Mouse (Mus musculus) Muller cell, postnatal 12 days (primary cell): ENCODE results near the gene H2afb3.
"Not testable (repeated sequence)": the region's sequence is repeated elsewhere in the genome, so short reads cannot be mapped to it uniquely, and the experiment has no call there.

Source experiments
- DNase-seq: peaks from one replicate; pipeline ENCODE4 v3.0.0-alpha.2; 2015; ENCODE audit errors: inconsistent ontology term

H2afb3 gene

GRCm38 (mm10) chrX:120312995-120313394 is at the start of gene H2afb3:
TSS of gene H2afb3 (minus strand) at chrX:120313095.
- not testable (repeated sequence) for DNase-seq

GRCm38 (mm10) chrX:120301469-120302175 is 11.3 kb downstream of the H2afb3 start:
- DNase-seq: no peak

DNA sequence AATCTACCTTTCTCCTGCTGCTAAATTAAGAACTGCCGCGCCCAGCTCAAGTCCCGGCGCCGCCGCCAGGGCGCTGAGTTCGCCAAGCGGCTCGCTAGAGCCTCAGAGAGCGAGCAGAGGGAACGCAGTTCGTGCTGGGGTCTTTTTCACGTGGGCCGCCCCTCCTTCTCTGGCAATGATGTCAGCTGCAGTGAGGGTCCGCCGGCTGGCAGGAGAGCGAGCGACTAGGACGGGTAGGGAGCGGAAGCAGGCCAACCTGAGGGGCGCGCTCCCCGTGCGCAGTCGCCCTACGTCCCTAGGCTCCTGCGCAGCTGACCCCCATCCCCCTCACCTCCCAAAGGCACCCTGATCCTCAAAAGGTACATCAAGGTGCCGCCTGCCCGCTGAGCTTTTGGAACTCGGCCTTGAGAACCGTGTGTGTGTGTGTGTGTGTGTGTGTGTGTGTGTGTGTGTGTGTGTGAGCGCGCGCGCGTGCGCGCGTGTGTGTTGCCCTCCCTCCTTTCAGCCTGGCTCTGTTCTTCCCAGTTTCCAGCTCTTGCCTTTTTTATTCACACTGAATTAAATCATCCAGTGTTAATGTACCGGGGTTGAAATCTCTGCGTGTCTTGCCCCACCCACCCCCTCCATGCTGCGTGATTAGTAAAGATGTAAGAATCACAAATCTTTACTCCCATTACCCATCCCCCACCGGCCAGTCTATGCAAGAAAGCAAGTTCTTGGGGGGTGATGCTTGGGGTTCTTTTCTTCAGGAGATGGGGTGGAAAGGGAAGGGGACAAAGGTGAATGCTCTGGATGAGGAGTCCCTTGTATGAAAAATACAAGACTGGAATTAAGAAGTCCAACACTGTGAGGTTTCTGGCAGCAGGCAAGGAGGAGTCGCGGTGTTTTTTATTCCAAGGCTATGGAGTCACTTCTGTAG is 19.8 kb downstream of the H2afb3 start:
- DNase-seq: peak; percentile 56

DNA sequence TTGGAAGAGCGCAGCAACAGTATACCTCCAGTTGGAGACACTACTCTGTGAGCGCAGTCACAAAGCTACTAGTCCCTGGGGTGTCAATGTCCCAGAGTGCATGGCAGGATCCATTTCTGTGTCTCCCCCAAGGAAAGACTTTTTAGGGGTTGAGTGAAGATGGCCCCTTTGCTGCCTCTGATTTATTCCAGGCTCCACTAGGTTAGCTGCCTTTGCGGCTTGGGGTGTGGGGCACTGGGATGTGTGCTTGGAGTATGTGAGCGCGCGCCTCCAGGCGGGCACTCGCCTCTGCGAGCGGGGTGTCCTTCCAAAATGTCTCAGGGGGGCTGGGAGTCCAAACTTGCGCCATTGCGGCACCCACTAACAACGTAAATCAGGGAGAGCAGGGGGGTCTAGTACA is 21.2 kb downstream of the H2afb3 start:
- DNase-seq: peak; percentile 39

- DNase-seq: no peak
Observed at GRCm38 (mm10) chrX:120290900-120291280, 22.0 kb downstream of the H2afb3 start.

DNA sequence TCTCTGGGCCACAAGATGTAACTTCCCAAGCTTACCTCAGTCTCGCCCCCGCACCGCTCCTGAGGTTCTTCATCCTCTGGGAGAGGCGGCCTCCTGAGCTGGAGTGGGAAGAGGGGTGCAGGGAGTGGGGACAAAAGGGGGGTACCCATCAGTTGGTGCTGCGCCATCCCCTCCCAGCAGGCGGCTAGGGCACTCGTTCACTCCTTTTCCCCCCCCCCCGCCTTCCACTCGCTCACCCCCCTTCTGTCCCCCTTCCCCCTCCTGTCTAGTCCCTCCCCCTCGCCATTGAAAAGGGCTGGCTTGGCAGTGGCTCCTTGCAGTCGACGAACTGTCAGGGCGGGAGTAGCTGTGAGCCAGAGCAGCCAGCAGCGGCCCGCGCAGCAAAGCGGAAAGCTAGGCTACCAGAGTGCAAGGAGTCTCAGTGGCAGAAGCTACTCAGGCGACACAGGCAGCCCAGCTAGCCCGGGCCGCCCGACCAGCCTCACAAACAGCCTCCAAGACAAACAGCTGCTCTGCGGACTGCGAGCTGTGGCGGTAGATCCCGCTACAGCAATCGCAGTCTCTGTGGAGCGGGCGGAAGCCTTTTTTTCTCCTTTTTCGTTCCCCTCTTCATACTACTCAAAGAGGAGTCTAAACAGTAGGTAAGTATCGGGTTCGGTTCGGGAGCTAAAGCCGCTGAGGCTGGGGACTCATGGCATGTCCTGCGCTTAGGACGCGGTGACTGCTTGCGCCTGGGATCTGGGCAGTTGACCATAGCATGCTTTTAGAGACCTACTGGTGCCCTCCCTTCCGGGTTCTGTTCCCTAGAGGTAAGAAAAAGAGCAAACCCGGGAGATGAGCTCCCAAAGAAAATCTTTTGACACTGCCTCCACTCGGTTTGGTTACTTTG is 22.6 kb downstream of the H2afb3 start, which contains the start of gene Pcdh11x:
Gene Pcdh11x, plus strand, starts transcription at position 249 of the 889 bp plus-strand sequence.
- DNase-seq: peak; percentile 80

DNA sequence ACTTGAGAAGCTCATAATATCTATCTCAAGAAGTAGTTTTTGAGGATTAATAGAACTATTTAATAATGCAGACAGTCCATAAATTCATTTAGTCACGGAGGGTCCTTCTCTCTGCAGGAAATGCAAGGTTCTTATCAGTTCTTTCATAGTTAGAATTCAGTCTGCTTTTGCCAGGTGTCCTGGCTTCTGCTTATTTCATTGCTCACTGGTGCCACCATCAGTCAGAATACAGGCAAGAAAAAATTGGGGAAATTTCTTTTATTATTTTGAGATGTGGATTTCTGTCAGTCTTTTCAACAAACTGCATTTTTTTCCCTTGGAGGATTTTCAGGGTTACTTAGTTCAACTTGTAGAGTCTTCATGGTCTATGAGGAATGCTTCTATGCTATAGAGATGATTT is 25.4 kb downstream of the H2afb3 start:
- DNase-seq: no peak

DNA sequence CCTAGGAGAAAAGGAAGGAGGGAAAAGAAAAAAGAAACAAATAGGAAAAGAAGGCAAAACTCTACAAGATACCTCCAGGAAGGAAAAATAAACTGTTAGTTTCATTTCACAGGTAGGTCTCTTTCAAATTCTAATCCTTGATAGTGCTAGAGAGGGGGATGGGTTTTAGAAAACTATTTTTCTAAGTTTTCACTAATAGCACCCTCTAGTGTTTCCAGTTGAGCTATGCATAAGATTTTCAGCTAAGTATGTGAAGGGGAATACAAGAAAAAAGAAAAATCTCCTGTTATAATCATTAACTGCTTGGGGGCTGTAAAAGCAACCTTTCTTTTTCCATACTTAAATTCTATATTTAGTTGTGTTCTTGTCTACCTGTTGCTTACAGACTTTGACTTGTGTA is 27.4 kb downstream of the H2afb3 start:
- peak; percentile 4 for DNase-seq
